11 mouse cellular contexts compared by ENCODE assay signal in genomic region chr13:53234844-53235243, GRCm38 (mm10). TPM values are rescaled to one million over a fixed set of nuclear protein-coding genes. Genes with fewer than 3 reads are reported as not detected.
DNase-seq lines count a peak whose midpoint lies in the region; ATAC-seq lines count a peak whose summit lies in the region.
"Had no signal": no experiment of that assay in that cellular context is flagged by ENCODE, and none has a peak within 500 bp of the region (broad histone marks: within the 10 kb centered on the region; RNA-seq: fewer than 3 reads in every experiment).

No protein-coding gene starts in this region.

- 11% methylated on average over 12 of the region's 12 CpGs for WGBS in heart, embryonic 11.5 days (ENCODE audit: insufficient replicate concordance)
- 1% methylated on average over 12 of the region's 12 CpGs for WGBS in midbrain, embryonic 14.5 days
- 9% methylated on average over 12 of the region's 12 CpGs for WGBS in midbrain, embryonic 16.5 days
- WGBS in limb, embryonic 13.5 days, result 13% methylated on average over 12 of the region's 12 CpGs

- intact Hi-C loops in left cerebral cortex, postnatal 10 days (cut with DNase I), result no loop called here

- peak; percentile 43 for DNase-seq in heart, postnatal 4 days
- DNase-seq in midbrain, embryonic 14.5 days, result peak; percentile 54
- DNase-seq in embryo, embryonic 10 days (ENCODE audit: low spot score), result peak; percentile 61
- DNase-seq in left cerebral cortex, postnatal 10 days (ENCODE audit: extremely low spot score in 1 of 2, low spot score in 2 of 2), result no peak
- DNase-seq in urinary bladder, adult 18-20 months (ENCODE audit: low spot score in 2 of 2), result no peak

- no peak overlapping the region for H3K4me3 ChIP-seq in heart, embryonic 11.5 days (ENCODE audit: low read depth, low read length)
- H3K4me3 ChIP-seq in midbrain, embryonic 14.5 days (replicated peaks; ENCODE audit: low read depth, low read length), result no peak overlapping the region
- no peak overlapping the region for H3K4me3 ChIP-seq in midbrain, embryonic 16.5 days (ENCODE audit: low read depth, low read length)
- no peak overlapping the region for H3K4me3 ChIP-seq in limb, embryonic 13.5 days
- H3K4me3 ChIP-seq: hindbrain, embryonic 15.5 days; liver, embryonic 12.5 days had no signal

- H3K4me2 ChIP-seq in heart, embryonic 11.5 days, result no peak overlapping the region
- peak overlapping the region; percentile 2; the same call in 1 of the 2 replicates for H3K4me2 ChIP-seq in midbrain, embryonic 14.5 days (ENCODE audit: low read length)
- H3K4me2 ChIP-seq in midbrain, embryonic 16.5 days (ENCODE audit: low read length), result no peak overlapping the region
- H3K4me2 ChIP-seq in limb, embryonic 13.5 days (replicated peaks), result peak overlapping the region; percentile 21; the same call in 1 of the 2 replicates
- H3K4me2 ChIP-seq: hindbrain, embryonic 15.5 days; liver, embryonic 12.5 days had no signal

- H3K9ac ChIP-seq in heart, embryonic 11.5 days (ENCODE audit: low read depth, low read length), result no peak overlapping the region
- H3K9ac ChIP-seq in midbrain, embryonic 14.5 days (replicated peaks; ENCODE audit: low read length), result no peak overlapping the region
- H3K9ac ChIP-seq in midbrain, embryonic 16.5 days (ENCODE audit: low read depth, low read length), result no peak overlapping the region
- peak overlapping the region; percentile 40 for H3K9ac ChIP-seq in limb, embryonic 13.5 days
- H3K9ac ChIP-seq: hindbrain, embryonic 15.5 days; liver, embryonic 12.5 days had no signal

- H3K27ac ChIP-seq in heart, embryonic 11.5 days (ENCODE audit: low read depth, low read length), result no peak overlapping the region
- no peak overlapping the region for H3K27ac ChIP-seq in midbrain, embryonic 14.5 days (replicated peaks; ENCODE audit: low read depth, low read length)
- no peak overlapping the region for H3K27ac ChIP-seq in midbrain, embryonic 16.5 days (ENCODE audit: low read length)
- H3K27ac ChIP-seq in limb, embryonic 13.5 days, result no peak overlapping the region
- H3K27ac ChIP-seq: hindbrain, embryonic 15.5 days; liver, embryonic 12.5 days had no signal

- no peak for ATAC-seq in heart, embryonic 11.5 days (replicated peaks; ENCODE audit: insufficient number of reproducible peaks, low FRiP score, low TSS enrichment)
- ATAC-seq in midbrain, embryonic 14.5 days (ENCODE audit: low FRiP score, low TSS enrichment), result no peak
- no peak for ATAC-seq in midbrain, embryonic 16.5 days
- ATAC-seq in limb, embryonic 13.5 days (ENCODE audit: low FRiP score, low read depth), result no peak
- ATAC-seq: liver, embryonic 12.5 days had no signal

- H3K36me3 ChIP-seq in heart, embryonic 11.5 days (ENCODE audit: control insufficient read depth, insufficient read depth, low read length), result no peaks in the 10 kb centered on the region
- H3K36me3 ChIP-seq in midbrain, embryonic 14.5 days (ENCODE audit: control insufficient read depth, insufficient read depth, low read length), result no peaks in the 10 kb centered on the region
- H3K36me3 ChIP-seq in midbrain, embryonic 16.5 days (ENCODE audit: control insufficient read depth, insufficient read depth, low read length), result no peaks in the 10 kb centered on the region
- H3K36me3 ChIP-seq in limb, embryonic 13.5 days, result no peaks in the 10 kb centered on the region
- H3K36me3 ChIP-seq: hindbrain, embryonic 15.5 days; liver, embryonic 12.5 days had no signal

- H3K4me1 ChIP-seq in heart, embryonic 11.5 days (ENCODE audit: control insufficient read depth, insufficient read depth, low read length), result peaks cover 65% of the 10 kb centered on the region
- 0 out of 2 replicates have a peak, but pooled peaks cover 7% of the 10 kb centered on the region for H3K4me1 ChIP-seq in midbrain, embryonic 14.5 days (ENCODE audit: control insufficient read depth, insufficient read depth, low read length)
- H3K4me1 ChIP-seq in midbrain, embryonic 16.5 days (ENCODE audit: control insufficient read depth, insufficient read depth, low read length), result peaks cover 11% of the 10 kb centered on the region; the same call in 1 of the 2 replicates
- H3K4me1 ChIP-seq in limb, embryonic 13.5 days, result peaks cover 89% of the 10 kb centered on the region

- H3K9me3 ChIP-seq in heart, embryonic 11.5 days (replicated peaks; ENCODE audit: control insufficient read depth, low read length), result no peaks in the 10 kb centered on the region
- no peaks in the 10 kb centered on the region for H3K9me3 ChIP-seq in midbrain, embryonic 14.5 days (ENCODE audit: control insufficient read depth, low read length)
- H3K9me3 ChIP-seq in midbrain, embryonic 16.5 days (replicated peaks; ENCODE audit: control insufficient read depth, low read length, poor library complexity, severe bottlenecking), result no peaks in the 10 kb centered on the region; the same call in 1 of the 2 replicates
- no peaks in the 10 kb centered on the region for H3K9me3 ChIP-seq in limb, embryonic 13.5 days
- H3K9me3 ChIP-seq: hindbrain, embryonic 15.5 days; liver, embryonic 12.5 days had no signal

- H3K27me3 ChIP-seq in heart, embryonic 11.5 days (ENCODE audit: control insufficient read depth, insufficient read depth, low read length), result no peaks in the 10 kb centered on the region; the same call in 1 of the 2 replicates
- H3K27me3 ChIP-seq in midbrain, embryonic 14.5 days (ENCODE audit: control insufficient read depth, insufficient read depth, low read length), result no peaks in the 10 kb centered on the region
- peaks cover 7% of the 10 kb centered on the region for H3K27me3 ChIP-seq in midbrain, embryonic 16.5 days (ENCODE audit: control insufficient read depth, insufficient read depth, low read depth, low read length)
- H3K27me3 ChIP-seq in limb, embryonic 13.5 days, result peaks cover 2% of the 10 kb centered on the region; the same call in 1 of the 2 replicates
- H3K27me3 ChIP-seq: CH12.LX; hindbrain, embryonic 15.5 days had no signal

RNA-seq across cellular contexts. Expression of gene Ror2, which starts 51.1 kb away (rescaled TPM):
- total RNA-seq in heart, postnatal 4 days (2021), result 10 to 100 TPM; 13.2 to 14.6 TPM
- 10.2 and 12.6 TPM in 2 replicates for polyA plus RNA-seq in heart, embryonic 11.5 days (2014; fragmentation: Nextera tagmentation; extraction: Ambion mirVana)
- polyA plus RNA-seq in midbrain, embryonic 14.5 days (2014; fragmentation: Nextera tagmentation; extraction: Ambion mirVana), result 0.82 and 3.2 TPM in 2 replicates
- 2.0 and 2.4 TPM in 2 replicates for polyA plus RNA-seq in midbrain, embryonic 16.5 days (2015; fragmentation: Nextera tagmentation; extraction: Ambion mirVana)
- polyA plus RNA-seq in limb, embryonic 13.5 days (2015; fragmentation: Nextera tagmentation; extraction: Ambion mirVana), result 25.7 and 25.8 TPM in 2 replicates
- 1 to 10 TPM; 1.8 to 2.1 TPM for total RNA-seq in left cerebral cortex, postnatal 10 days (2021)

Comparison
In these comparisons a context has a peak if more than half of its experiments do, and no peak if none do; other contexts are left out.
1. H3K4me2 ChIP-seq: peak in midbrain, embryonic 14.5 days (single experiment) and limb, embryonic 13.5 days (single experiment); none in heart, embryonic 11.5 days (single experiment) and midbrain, embryonic 16.5 days (single experiment).
2. DNase-seq: peak in heart, postnatal 4 days (single experiment), midbrain, embryonic 14.5 days (single experiment) and embryo, embryonic 10 days (single experiment); none in left cerebral cortex, postnatal 10 days (0 of 2) and urinary bladder, adult 18-20 months (0 of 2).